Mouse (Mus musculus) liver, embryonic 14.5 days (tissue): ENCODE results near the gene Rps26.

Source experiments
- CTCF ChIP-seq: IDR thresholded peaks from 2 replicates; pipeline ENCODE4 v1.5.1; 2016; ENCODE audit warnings: antibody characterized with exemption, low read depth, control low read depth
- EP300 ChIP-seq: IDR thresholded peaks from 2 replicates; pipeline ENCODE4 v1.6.1; 2016; ENCODE audit warnings: antibody characterized with exemption, low read depth

- TF ChIP-seq CTCF = no peak
- TF ChIP-seq EP300 = no peak
Measured at GRCm38 (mm10) chr10:128602470-128603128, 23.9 kb downstream of the Rps26 start.
